Mouse (Mus musculus) spleen, adult 2 months (tissue): Measurements from ENCODE around the gene Noxred1.

Source experiments
- CTCF ChIP-seq: fragments of 200-500 bp; IDR thresholded peaks from 2 replicates; pipeline ENCODE4 v1.5.1; 2011; ENCODE audit warnings: mild to moderate bottlenecking, inconsistent platforms; ENCODE audit not compliant: insufficient read depth, insufficient read length, insufficient replicate concordance; ENCODE audit errors: extremely low read depth
- POLR2A ChIP-seq: fragments of 200-500 bp; IDR thresholded peaks from 2 replicates; pipeline ENCODE4 v1.6.1; 2011; ENCODE audit warnings: low read depth, low read length, inconsistent platforms

DNA sequence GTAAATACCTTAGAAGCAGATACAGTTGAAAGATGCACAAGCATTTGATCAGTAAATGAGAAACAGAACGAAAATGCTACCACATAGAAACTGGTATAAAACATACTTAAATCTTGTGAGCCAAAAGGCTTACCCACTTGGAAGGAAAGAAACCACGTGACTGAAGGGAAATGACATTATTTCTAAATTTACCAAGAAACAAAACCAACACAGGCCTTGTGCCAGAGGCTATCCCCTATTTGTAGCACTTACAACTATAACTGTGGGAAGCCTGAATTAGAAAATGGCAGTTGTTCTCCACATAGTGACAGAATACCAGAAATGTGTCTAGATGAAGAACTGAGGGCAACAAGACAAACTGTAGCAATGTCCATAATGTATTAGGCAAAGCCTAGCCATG lies 22.5 kb downstream of the Noxred1 start:
- TF ChIP-seq POLR2A (no peak), CTCF (no peak)
